Mouse (Mus musculus): ENCODE data around the gene Gm20532. TPM values are rescaled to one million over a fixed set of nuclear protein-coding genes. Genes with fewer than 3 reads are reported as not detected.

Gm20532 gene
- polyA plus RNA-seq, 1 experiment from 2014 or later = not detected

DNA sequence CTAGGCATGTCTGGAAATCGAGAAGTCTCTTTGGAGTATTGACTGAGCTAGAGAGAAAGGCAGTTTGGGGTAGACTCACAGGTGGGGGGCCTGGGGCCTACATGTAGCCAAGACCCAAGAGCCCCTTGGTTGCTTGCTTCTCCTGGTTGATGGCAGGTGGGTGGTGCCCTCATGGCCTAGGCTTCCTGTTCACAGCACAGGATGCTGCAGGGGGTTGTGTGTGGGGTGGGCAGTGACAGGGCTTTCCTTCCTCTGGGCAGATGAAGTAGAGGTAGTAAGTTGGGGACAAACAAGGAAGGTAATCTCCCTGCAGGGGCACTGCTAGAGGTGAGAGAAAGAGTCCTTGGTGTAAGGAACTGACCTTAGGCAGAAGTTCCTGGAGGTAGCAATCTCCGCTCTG, 34.4 kb upstream of the Gm20532 start:
- H3K4me3 ChIP-seq (replicated peaks) = no peak overlapping the region
- H3K27me3 ChIP-seq (replicated peaks) = peaks cover 44% of the 10 kb centered on the region
- H3K4me1 ChIP-seq (replicated peaks) = peaks cover 21% of the 10 kb centered on the region
- ATAC-seq = no peak
- H3K27ac ChIP-seq = no peak overlapping the region
- H3K9me3 ChIP-seq = no peaks in the 10 kb centered on the region
- H3K9ac ChIP-seq = no peak overlapping the region
- H3K4me2 ChIP-seq (replicated peaks) = no peak overlapping the region
- no peaks in the 10 kb centered on the region for H3K36me3 ChIP-seq
- 86% methylated on average over 2 of the region's 2 CpGs for WGBS

- Histone ChIP-seq H3K9me3 (no peaks in the 10 kb centered on the region), H3K9ac (no peak overlapping the region), H3K36me3 (no peaks in the 10 kb centered on the region), H3K4me3 (replicated peaks) (no peak overlapping the region), H3K27me3 (replicated peaks) (peaks cover 39% of the 10 kb centered on the region), H3K27ac (no peak overlapping the region), H3K4me1 (replicated peaks) (peaks cover 18% of the 10 kb centered on the region), H3K4me2 (replicated peaks) (no peak overlapping the region)
- ATAC-seq = no peak
- 77% methylated on average over 9 of the region's 9 CpGs for WGBS
Measured at GRCm38 (mm10) chr2:26553904-26554303, 32.5 kb upstream of the Gm20532 start.

GRCm38 (mm10) chr2:26555076-26555475, 31.4 kb upstream of the Gm20532 start:
- ATAC-seq = no peak
- no peak overlapping the region for H3K4me2 ChIP-seq (replicated peaks)
- peaks cover 13% of the 10 kb centered on the region for H3K4me1 ChIP-seq (replicated peaks)
- H3K9ac ChIP-seq = no peak overlapping the region
- no peaks in the 10 kb centered on the region for H3K9me3 ChIP-seq
- peaks cover 38% of the 10 kb centered on the region for H3K27me3 ChIP-seq (replicated peaks)
- no peak overlapping the region for H3K27ac ChIP-seq
- no peak overlapping the region for H3K4me3 ChIP-seq (replicated peaks)
- no peaks in the 10 kb centered on the region for H3K36me3 ChIP-seq
- WGBS = 71% methylated on average over 4 of the region's 4 CpGs

GRCm38 (mm10) chr2:26556535-26556993, 29.9 kb upstream of the Gm20532 start:
- no peaks in the 10 kb centered on the region for H3K36me3 ChIP-seq
- H3K9me3 ChIP-seq = no peaks in the 10 kb centered on the region
- H3K27me3 ChIP-seq (replicated peaks) = peaks cover 39% of the 10 kb centered on the region
- peak; percentile 52 for ATAC-seq
- H3K9ac ChIP-seq = no peak overlapping the region
- no peak overlapping the region for H3K4me2 ChIP-seq (replicated peaks)
- H3K4me3 ChIP-seq (replicated peaks) = no peak overlapping the region
- WGBS = 19% methylated on average over 4 of the region's 4 CpGs
- no peak overlapping the region for H3K27ac ChIP-seq
- H3K4me1 ChIP-seq (replicated peaks) = 0 out of 2 replicates have a peak, but pooled peaks cover 3% of the 10 kb centered on the region

DNA sequence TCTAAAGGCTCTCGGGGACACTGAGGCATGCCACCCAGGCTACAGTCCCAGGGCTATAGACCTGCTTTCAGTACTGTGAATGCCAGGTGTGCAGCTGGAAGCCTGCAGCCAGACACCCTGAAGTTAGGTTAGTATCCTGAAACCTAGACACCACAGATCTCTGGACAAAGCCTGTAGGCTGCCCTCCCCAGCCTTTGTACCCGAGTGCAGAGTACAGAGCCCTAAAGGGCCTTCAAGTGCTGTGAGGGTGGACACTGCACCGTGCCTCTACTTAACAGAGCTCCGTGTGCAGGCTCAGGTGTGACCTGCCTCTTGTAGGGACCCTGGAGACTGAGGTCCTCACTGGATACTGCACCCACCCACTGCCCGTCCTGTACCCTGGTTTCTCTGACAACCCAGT, 25.9 kb upstream of the Gm20532 start:
- Histone ChIP-seq H3K9ac (no peak overlapping the region), H3K4me3 (replicated peaks) (no peak overlapping the region), H3K27me3 (replicated peaks) (peaks cover 19% of the 10 kb centered on the region), H3K9me3 (no peaks in the 10 kb centered on the region), H3K4me2 (replicated peaks) (no peak overlapping the region), H3K27ac (no peak overlapping the region), H3K36me3 (no peaks in the 10 kb centered on the region), H3K4me1 (replicated peaks) (0 out of 2 replicates have a peak, but pooled peaks cover 3% of the 10 kb centered on the region)
- no peak for ATAC-seq
- WGBS = 76% methylated on average over 5 of the region's 5 CpGs

- 35% methylated on average over 6 of the region's 6 CpGs for WGBS
- Histone ChIP-seq H3K27me3 (replicated peaks) (peaks cover 19% of the 10 kb centered on the region), H3K4me1 (replicated peaks) (0 out of 2 replicates have a peak, but pooled peaks cover 3% of the 10 kb centered on the region), H3K9ac (no peak overlapping the region), H3K36me3 (no peaks in the 10 kb centered on the region), H3K4me3 (replicated peaks) (no peak overlapping the region), H3K27ac (no peak overlapping the region), H3K4me2 (replicated peaks) (no peak overlapping the region), H3K9me3 (no peaks in the 10 kb centered on the region)
- peak; percentile 81 for ATAC-seq
Measured at GRCm38 (mm10) chr2:26561351-26562016, 25.0 kb upstream of the Gm20532 start.

GRCm38 (mm10) chr2:26566221-26566620, 20.2 kb upstream of the Gm20532 start:
- Histone ChIP-seq H3K9ac (no peak overlapping the region), H3K27me3 (replicated peaks) (0 out of 2 replicates have a peak, but pooled peaks cover 9% of the 10 kb centered on the region), H3K9me3 (no peaks in the 10 kb centered on the region), H3K4me1 (replicated peaks) (0 out of 2 replicates have a peak, but pooled peaks cover 5% of the 10 kb centered on the region), H3K4me2 (replicated peaks) (no peak overlapping the region), H3K36me3 (no peaks in the 10 kb centered on the region), H3K4me3 (replicated peaks) (no peak overlapping the region), H3K27ac (no peak overlapping the region)
- WGBS = 20% methylated on average over 4 of the region's 4 CpGs
- no peak; the same call in 1 of the 2 replicates for ATAC-seq

- H3K4me2 ChIP-seq (replicated peaks) = no peak overlapping the region
Measured at GRCm38 (mm10) chr2:26570034-26570433, 16.4 kb upstream of the Gm20532 start.

GRCm38 (mm10) chr2:26571400-26571799, 15.0 kb upstream of the Gm20532 start:
- WGBS = 63% methylated on average over 9 of the region's 9 CpGs
- Histone ChIP-seq H3K27ac (peak overlapping the region; percentile 48), H3K9me3 (no peaks in the 10 kb centered on the region), H3K4me2 (replicated peaks) (no peak overlapping the region), H3K4me1 (replicated peaks) (peaks cover 18% of the 10 kb centered on the region; the same call in 1 of the 2 replicates), H3K4me3 (replicated peaks) (no peak overlapping the region), H3K9ac (no peak overlapping the region), H3K27me3 (replicated peaks) (no peaks in the 10 kb centered on the region; the same call in 1 of the 2 replicates), H3K36me3 (no peaks in the 10 kb centered on the region)
- no peak for ATAC-seq

More at GRCm38 (mm10) chr2:26570034-26570433, 16.4 kb upstream of the Gm20532 start:
- H3K4me1 ChIP-seq (replicated peaks) = peaks cover 17% of the 10 kb centered on the region; the same call in 1 of the 2 replicates
- ATAC-seq = no peak
- no peak overlapping the region for H3K9ac ChIP-seq
- H3K27me3 ChIP-seq (replicated peaks) = no peaks in the 10 kb centered on the region; the same call in 1 of the 2 replicates
- no peak overlapping the region for H3K4me3 ChIP-seq (replicated peaks)
- H3K36me3 ChIP-seq = no peaks in the 10 kb centered on the region
- whole genome bisulfite sequencing = 6% methylated on average over 3 of the region's 3 CpGs
- H3K9me3 ChIP-seq = no peaks in the 10 kb centered on the region
- 0 out of 2 replicates have a peak overlapping the region, but pooled peaks have one; percentile 40 for H3K27ac ChIP-seq

GRCm38 (mm10) chr2:26571826-26572225, 14.6 kb upstream of the Gm20532 start:
- Histone ChIP-seq H3K4me1 (replicated peaks) (peaks cover 20% of the 10 kb centered on the region; the same call in 1 of the 2 replicates), H3K36me3 (no peaks in the 10 kb centered on the region), H3K4me2 (replicated peaks) (no peak overlapping the region), H3K9ac (no peak overlapping the region), H3K4me3 (replicated peaks) (no peak overlapping the region), H3K27me3 (replicated peaks) (no peaks in the 10 kb centered on the region; the same call in 1 of the 2 replicates), H3K27ac (peak overlapping the region; percentile 48), H3K9me3 (no peaks in the 10 kb centered on the region)
- ATAC-seq = no peak
- 58% methylated on average over 5 of the region's 5 CpGs for whole genome bisulfite sequencing

GRCm38 (mm10) chr2:26573396-26573795, 13.0 kb upstream of the Gm20532 start:
- Histone ChIP-seq H3K4me1 (replicated peaks) (peaks cover 23% of the 10 kb centered on the region), H3K4me3 (replicated peaks) (no peak overlapping the region), H3K9me3 (no peaks in the 10 kb centered on the region), H3K36me3 (no peaks in the 10 kb centered on the region), H3K4me2 (replicated peaks) (no peak overlapping the region), H3K9ac (no peak overlapping the region), H3K27me3 (replicated peaks) (no peaks in the 10 kb centered on the region; the same call in 1 of the 2 replicates), H3K27ac (peak overlapping the region; percentile 23; the same call in 1 of the 2 replicates)
- WGBS = 51% methylated on average over 12 of the region's 12 CpGs
- ATAC-seq = no peak

GRCm38 (mm10) chr2:26573807-26574206, 12.6 kb upstream of the Gm20532 start:
- Histone ChIP-seq H3K36me3 (no peaks in the 10 kb centered on the region), H3K4me2 (replicated peaks) (no peak overlapping the region), H3K4me1 (replicated peaks) (peaks cover 23% of the 10 kb centered on the region), H3K4me3 (replicated peaks) (no peak overlapping the region), H3K9ac (no peak overlapping the region), H3K9me3 (no peaks in the 10 kb centered on the region), H3K27me3 (replicated peaks) (no peaks in the 10 kb centered on the region; the same call in 1 of the 2 replicates), H3K27ac (peak overlapping the region; percentile 23; the same call in 1 of the 2 replicates)
- ATAC-seq = no peak
- WGBS = 21% methylated on average over 5 of the region's 5 CpGs

Measured in intestine, embryonic 15.5 days (tissue).